Mouse (Mus musculus) heart, postnatal 0 days (tissue): ENCODE measurements around the gene Zfp704. TPM values are rescaled to one million over a fixed set of nuclear protein-coding genes. Genes with fewer than 3 reads are reported as not detected.

Experiments used
- ATAC-seq: fragments of 200-750 bp; cut with Nextera tagmentation; 2 replicates; pipeline ENCODE4 v1.8.0; 2017; ENCODE audit warnings: low read depth, moderate number of reproducible peaks, moderate library complexity; ENCODE audit not compliant: insufficient read depth
- DNase-seq: peaks from one replicate; pipeline ENCODE4 v3.0.0-alpha.2; 2016; ENCODE audit warnings: low spot score
- H3K27ac ChIP-seq: fragments of 300-500 bp; sonication (generic); 2 replicates; pipeline ENCODE4 v1.5.1; 2014; ENCODE audit warnings: low read depth, mild to moderate bottlenecking
- H3K27me3 ChIP-seq: fragments of 300-500 bp; sonication (generic); 2 replicates; pipeline ENCODE4 v1.6.1; 2014; ENCODE audit warnings: low read length, mixed read lengths; ENCODE audit not compliant: control insufficient read depth, insufficient read depth
- H3K36me3 ChIP-seq: fragments of 300-500 bp; sonication (generic); replicated peaks from 2 replicates; pipeline ENCODE4 v1.6.1; 2014; ENCODE audit warnings: low read length, mixed read lengths; ENCODE audit not compliant: control insufficient read depth, insufficient read depth
- H3K4me1 ChIP-seq: fragments of 300-500 bp; sonication (generic); 2 replicates; pipeline ENCODE4 v1.6.1; 2014; ENCODE audit warnings: antibody characterized with exemption; ENCODE audit not compliant: control insufficient read depth, insufficient read depth
- H3K4me2 ChIP-seq: fragments of 300-500 bp; sonication (generic); 2 replicates; pipeline ENCODE4 v1.6.1; 2014; ENCODE audit warnings: low read depth, mild to moderate bottlenecking, low read length, moderate library complexity
- H3K4me3 ChIP-seq: fragments of 300-500 bp; sonication (generic); 2 replicates; pipeline ENCODE4 v1.5.1; 2014; ENCODE audit warnings: low read depth, low read length
- H3K9ac ChIP-seq: fragments of 300-500 bp; sonication (generic); replicated peaks from 2 replicates; pipeline ENCODE4 v1.6.1; 2014; ENCODE audit warnings: low read depth, low read length, mixed read lengths
- H3K9me3 ChIP-seq: fragments of 300-500 bp; sonication (generic); replicated peaks from 2 replicates; pipeline ENCODE4 v1.6.1; 2016; ENCODE audit warnings: low read length; ENCODE audit not compliant: control insufficient read depth
- CTCF ChIP-seq: IDR thresholded peaks from 2 replicates; pipeline ENCODE4 v1.5.1; 2016; ENCODE audit warnings: antibody characterized with exemption, control low read depth, low read depth
- EP300 ChIP-seq: IDR thresholded peaks from 2 replicates; pipeline ENCODE4 v1.6.1; 2016; ENCODE audit warnings: antibody characterized with exemption, low read depth
- WGBS: fragments of 180-500 bp; shearing (Covaris S2); extraction: QIAGEN DNeasy Blood & Tissue Kit; methylation state at CpG from one replicate; pipeline ENCODE4 v1.1.7; 2014; 5-methylcytosine and 5-hydroxymethylcytosine counted together
- polyA plus RNA-seq: library from polyadenylated mRNA; unstranded; fragments of >200 nt; fragmentation: Nextera tagmentation; extraction: Ambion mirVana; gene quantifications from 2 replicates; pipeline ENCODE4 v1.2.1, GENCODE M21; 2015
- total RNA-seq: library from RNA; depleted of rRNA; stranded (reverse); fragments of >200 nt; gene quantifications from 2 replicates; pipeline ENCODE4 v1.2.3, GENCODE M21; 2014; ENCODE audit warnings: low replicate concordance

The Zfp704 gene
- total and polyA plus RNA-seq, 2 experiments from 2014 or later: 3.5 to 15.8 TPM

DNA sequence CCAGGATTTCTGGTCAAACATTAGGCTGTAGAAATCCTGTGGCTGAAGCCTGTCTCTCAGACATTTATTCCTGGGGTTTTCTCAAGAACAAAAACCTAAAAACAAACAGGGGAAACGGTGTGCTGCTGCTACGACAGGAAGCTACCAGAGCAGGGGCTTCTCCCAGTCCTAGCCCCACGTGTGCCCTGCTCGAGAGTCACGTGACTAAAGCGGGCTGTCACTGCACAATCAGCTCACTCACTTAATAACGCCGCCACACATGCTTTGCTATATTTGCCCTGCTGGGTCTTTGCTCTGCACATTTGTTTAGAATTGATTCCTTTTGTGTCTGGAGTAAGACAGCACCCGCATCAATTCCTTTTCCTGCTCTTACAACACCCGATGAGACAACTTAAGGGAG lies 202.1 kb downstream of the Zfp704 start:
- Histone ChIP-seq H3K4me2 (no peak overlapping the region), H3K9ac (no peak overlapping the region), H3K27me3 (no peaks in the 10 kb centered on the region), H3K9me3 (no peaks in the 10 kb centered on the region), H3K4me1 (peaks cover 20% of the 10 kb centered on the region), H3K27ac (0 out of 2 replicates have a peak overlapping the region, but pooled peaks have one; percentile 49), H3K4me3 (no peak overlapping the region), H3K36me3 (no peaks in the 10 kb centered on the region)
- TF ChIP-seq CTCF: no peak
- no peak for ATAC-seq
- WGBS: 67% methylated on average over 10 of the region's 10 CpGs
- no peak for DNase-seq

DNA sequence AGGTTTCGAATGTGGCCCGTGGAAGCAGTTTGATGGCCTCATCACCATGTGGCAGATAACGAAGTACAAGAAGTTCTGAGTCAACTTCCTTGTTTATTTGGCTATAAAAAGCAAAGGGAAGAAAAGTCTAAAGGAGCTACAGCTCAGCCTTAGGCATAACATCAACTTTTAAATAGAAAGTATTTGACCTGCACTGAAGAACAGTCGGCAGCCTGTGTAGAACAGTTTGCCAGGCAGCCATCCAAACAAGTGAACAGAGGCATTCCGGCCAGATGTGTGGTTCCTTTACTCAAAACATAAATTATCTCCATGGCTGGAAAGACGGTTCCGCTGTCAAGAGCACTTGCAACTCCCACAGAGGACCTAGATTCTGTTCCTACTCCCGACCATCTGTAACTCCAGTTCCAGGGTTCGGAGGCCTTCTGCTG lies 202.8 kb downstream of the Zfp704 start:
- ATAC-seq: no peak
- no peak for DNase-seq
- WGBS: 36% methylated on average over 9 of the region's 9 CpGs
- Histone ChIP-seq H3K4me1 (peaks cover 20% of the 10 kb centered on the region), H3K4me3 (no peak overlapping the region), H3K27ac (peak overlapping the region; percentile 49), H3K36me3 (no peaks in the 10 kb centered on the region), H3K4me2 (no peak overlapping the region), H3K27me3 (no peaks in the 10 kb centered on the region), H3K9me3 (no peaks in the 10 kb centered on the region), H3K9ac (0 out of 2 replicates have a peak overlapping the region, but pooled peaks have one; percentile 23)
- TF ChIP-seq EP300 (no peak), CTCF (no peak)

DNA sequence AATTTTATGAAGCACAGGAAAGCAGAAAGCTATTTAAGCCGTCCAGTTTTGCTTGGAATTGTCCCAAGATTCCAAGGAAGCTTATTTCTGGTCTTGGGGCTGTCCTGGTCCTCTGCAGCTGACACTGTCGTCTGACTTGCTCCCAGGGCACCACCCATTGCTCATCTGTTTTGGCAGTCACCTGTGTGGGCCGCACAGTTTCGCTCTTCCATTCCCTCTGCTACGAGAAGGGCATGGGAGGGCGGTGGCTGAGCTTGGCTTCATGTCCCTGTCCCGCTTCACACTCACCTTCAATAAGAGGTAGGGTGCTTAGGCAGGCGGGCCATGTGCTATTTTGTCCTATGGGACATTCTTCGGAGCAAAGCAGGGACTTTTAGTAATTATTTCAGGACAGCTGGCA lies 204.5 kb downstream of the Zfp704 start:
- Histone ChIP-seq H3K27ac (peak overlapping the region; percentile 57), H3K36me3 (no peaks in the 10 kb centered on the region), H3K9me3 (no peaks in the 10 kb centered on the region), H3K4me1 (peaks cover 27% of the 10 kb centered on the region), H3K4me2 (no peak overlapping the region), H3K9ac (no peak overlapping the region), H3K27me3 (no peaks in the 10 kb centered on the region), H3K4me3 (no peak overlapping the region)
- 47% methylated on average over 9 of the region's 9 CpGs for WGBS
- no peak for TF ChIP-seq EP300
- no peak for TF ChIP-seq CTCF
- ATAC-seq: no peak
- DNase-seq: no peak

DNA sequence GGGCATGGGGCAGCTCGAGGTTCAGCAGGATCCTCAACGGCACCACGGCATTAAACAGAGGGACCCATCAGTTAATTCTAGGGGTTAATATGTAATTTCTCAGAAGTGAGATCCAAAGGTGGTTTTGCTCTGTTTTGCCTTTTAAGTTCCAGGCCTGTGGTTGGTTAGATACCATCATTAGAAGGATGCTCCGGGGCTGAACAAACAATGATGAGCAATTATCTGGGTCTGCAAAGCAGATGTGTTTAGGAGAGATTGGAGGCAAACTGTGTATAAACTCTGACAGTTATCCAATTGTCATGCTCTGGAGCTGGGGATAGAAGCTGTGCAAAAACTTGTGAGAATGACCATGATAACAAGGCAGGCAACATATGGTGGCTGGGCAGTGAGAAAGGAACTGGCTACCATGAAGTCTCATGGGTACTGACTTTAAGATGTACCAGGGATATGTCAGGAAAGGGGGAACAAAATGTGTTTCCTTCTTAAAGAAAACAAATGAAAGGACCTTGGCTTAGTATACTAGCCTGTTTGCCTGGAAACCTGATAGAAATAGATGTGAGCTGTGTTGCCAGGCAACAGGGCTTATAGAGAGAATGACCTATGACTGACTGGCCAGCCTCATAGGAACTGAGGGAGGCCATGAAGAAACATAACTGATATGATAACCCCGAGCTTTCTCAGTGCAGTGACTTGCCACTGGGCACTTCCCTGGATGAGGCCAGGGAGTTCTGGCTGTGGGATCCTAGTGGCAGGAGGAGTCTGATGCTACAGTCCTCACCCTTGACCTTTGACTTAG lies 206.4 kb downstream of the Zfp704 start:
- Histone ChIP-seq H3K9ac (no peak overlapping the region), H3K36me3 (no peaks in the 10 kb centered on the region), H3K27ac (no peak overlapping the region), H3K4me2 (peak overlapping the region; percentile 29; the same call in 1 of the 2 replicates), H3K9me3 (no peaks in the 10 kb centered on the region), H3K27me3 (no peaks in the 10 kb centered on the region), H3K4me1 (peaks cover 28% of the 10 kb centered on the region), H3K4me3 (no peak overlapping the region)
- ATAC-seq (no peak), DNase-seq (no peak)
- TF ChIP-seq CTCF (no peak), EP300 (no peak)
- 59% methylated on average over 5 of the region's 5 CpGs for WGBS

DNA sequence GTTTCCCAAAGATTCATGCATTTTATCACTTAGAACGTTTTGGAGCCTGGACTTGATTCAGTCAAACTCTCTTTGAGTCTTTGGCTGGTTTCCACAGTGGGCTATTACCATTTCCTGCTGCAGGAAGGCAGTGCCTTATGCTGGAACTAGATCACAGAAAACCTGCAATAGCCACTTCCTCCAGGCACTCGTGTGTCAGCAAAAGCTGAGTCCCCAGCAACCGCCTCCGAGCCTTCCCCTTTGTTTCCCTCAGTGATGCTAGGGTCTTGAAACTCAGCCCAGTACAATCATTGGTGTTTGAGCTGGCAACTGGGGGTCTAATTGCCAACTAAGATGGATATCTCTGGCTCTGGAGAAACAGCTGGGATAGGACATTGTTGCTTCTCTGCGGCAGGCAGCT lies 207.0 kb downstream of the Zfp704 start:
- H3K27me3 ChIP-seq: no peaks in the 10 kb centered on the region
- H3K36me3 ChIP-seq: no peaks in the 10 kb centered on the region
- H3K27ac ChIP-seq: no peak overlapping the region
- WGBS: 46% methylated on average over 5 of the region's 5 CpGs
- H3K9me3 ChIP-seq: no peaks in the 10 kb centered on the region
- H3K4me2 ChIP-seq: peak overlapping the region; percentile 29; the same call in 1 of the 2 replicates
- H3K4me3 ChIP-seq: no peak overlapping the region
- no peak for DNase-seq
- H3K9ac ChIP-seq: no peak overlapping the region
- H3K4me1 ChIP-seq: peaks cover 31% of the 10 kb centered on the region
- TF ChIP-seq CTCF (no peak), EP300 (no peak)
- ATAC-seq: no peak

DNA sequence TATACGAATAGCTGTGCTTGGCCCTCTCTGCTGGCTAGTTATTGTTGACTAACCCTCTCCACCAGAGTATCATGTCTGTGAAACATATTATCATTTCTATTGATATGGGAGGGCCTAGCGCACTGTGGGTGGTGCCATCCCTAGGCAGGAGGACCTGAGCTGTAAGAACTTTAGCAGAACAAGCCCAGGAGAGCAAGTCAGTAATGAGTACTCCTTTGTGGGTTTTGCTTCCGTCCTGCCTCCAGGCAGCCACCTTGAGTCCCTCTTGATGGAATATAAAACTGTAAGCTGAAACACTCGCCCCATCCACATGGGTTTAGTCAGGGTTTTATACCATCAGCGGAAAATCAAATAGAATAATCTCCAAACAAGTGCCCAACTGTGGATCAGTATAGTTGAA lies 207.5 kb downstream of the Zfp704 start:
- Histone ChIP-seq H3K4me1 (peaks cover 30% of the 10 kb centered on the region), H3K27me3 (no peaks in the 10 kb centered on the region), H3K9me3 (no peaks in the 10 kb centered on the region), H3K27ac (peak overlapping the region; percentile 5; the same call in 1 of the 2 replicates), H3K9ac (no peak overlapping the region), H3K36me3 (no peaks in the 10 kb centered on the region), H3K4me2 (no peak overlapping the region), H3K4me3 (no peak overlapping the region)
- TF ChIP-seq EP300 (no peak), CTCF (no peak)
- WGBS: 79% methylated on average over 5 of the region's 5 CpGs
- DNase-seq (no peak), ATAC-seq (no peak)
